Comparison of ENCODE assay signal across 8 mouse cellular contexts in genomic region chr12:31145032-31145781, GRCm38 (mm10).
DNase-seq lines count a peak whose midpoint lies in the region.
"Had no signal": no experiment of that assay in that cellular context is flagged by ENCODE, and none has a peak within 500 bp of the region (broad histone marks: within the 10 kb centered on the region; RNA-seq: fewer than 3 reads in every experiment).

No protein-coding gene starts in this region.

- DNase-seq in heart, adult 8-10 months (ENCODE audit: low spot score) = peak; percentile 42
- no peak for DNase-seq in heart, postnatal 4 days
- peak; percentile 49 for DNase-seq in 3T3-L1 (ENCODE audit: low read depth, low spot score)
- DNase-seq in NIH3T3 (ENCODE audit: low read depth) = peak; percentile 28
- DNase-seq in kidney, postnatal 36 days = peak; percentile 19 to 32
- DNase-seq in MN1 (ENCODE audit: low spot score) = no peak
- DNase-seq in left cerebral cortex, postnatal 4 days = no peak
- DNase-seq: right cerebral cortex, adult 18-20 months had no signal

- intact Hi-C loops in left cerebral cortex, postnatal 4 days (cut with DNase I) = no loop called here

Comparison
In these comparisons a context has a peak if more than half of its experiments do, and no peak if none do; other contexts are left out.
1. DNase-seq: peak in heart, adult 8-10 months (single experiment), 3T3-L1 (single experiment), NIH3T3 (single experiment) and kidney, postnatal 36 days (2 of 2); none in heart, postnatal 4 days (single experiment), MN1 (single experiment) and left cerebral cortex, postnatal 4 days (single experiment).